In genomic region chr8:86282922-86283321, GRCm38 (mm10) we compare ENCODE assay signal across 14 mouse cellular contexts.
DNase-seq lines count a peak whose midpoint lies in the region; ATAC-seq lines count a peak whose summit lies in the region.
"Had no signal": no experiment of that assay in that cellular context is flagged by ENCODE, and none has a peak within 500 bp of the region (broad histone marks: within the 10 kb centered on the region; RNA-seq: fewer than 3 reads in every experiment).

No protein-coding gene starts in this region.

- no peak overlapping the region for H3K9ac ChIP-seq in forebrain, embryonic 14.5 days (ENCODE audit: low read length)
- H3K9ac ChIP-seq in forebrain, embryonic 16.5 days (replicated peaks; ENCODE audit: low read depth, low read length), result no peak overlapping the region
- H3K9ac ChIP-seq: limb, embryonic 15.5 days; liver, postnatal 0 days; neural tube, embryonic 12.5 days had no signal

- DNase-seq in forebrain, embryonic 14.5 days (ENCODE audit: low spot score), result peak; percentile 49
- DNase-seq in layer of hippocampus, postnatal 10 days (ENCODE audit: low spot score in 2 of 2), result peak; percentile 23 to 25
- DNase-seq in layer of hippocampus, adult 9-10 months (ENCODE audit: low spot score), result no peak
- DNase-seq in retina, postnatal 1 day, result peak; percentile 34
- no peak for DNase-seq in retina, embryonic 14.5 days (ENCODE audit: low spot score)
- no peak for DNase-seq in gastrocnemius, postnatal 10 days
- DNase-seq: adrenal gland, adult 2 months; kidney, adult 18-20 months; liver, postnatal 0 days had no signal

- ATAC-seq in forebrain, embryonic 14.5 days, result no peak
- ATAC-seq in forebrain, embryonic 16.5 days, result no peak
- ATAC-seq: liver, postnatal 0 days had no signal

- no peaks in the 10 kb centered on the region for H3K9me3 ChIP-seq in forebrain, embryonic 14.5 days (replicated peaks; ENCODE audit: control insufficient read depth, low read length)
- H3K9me3 ChIP-seq in forebrain, embryonic 16.5 days (ENCODE audit: control insufficient read depth, low read length), result no peaks in the 10 kb centered on the region
- H3K9me3 ChIP-seq: limb, embryonic 15.5 days; neural tube, embryonic 12.5 days had no signal

- no peaks in the 10 kb centered on the region for H3K27me3 ChIP-seq in forebrain, embryonic 14.5 days (replicated peaks; ENCODE audit: control insufficient read depth, insufficient read depth, low read length)
- no peaks in the 10 kb centered on the region for H3K27me3 ChIP-seq in forebrain, embryonic 16.5 days (replicated peaks; ENCODE audit: control insufficient read depth, insufficient read depth, low read length)
- H3K27me3 ChIP-seq: limb, embryonic 15.5 days; neural tube, embryonic 12.5 days had no signal

- no peaks in the 10 kb centered on the region for H3K36me3 ChIP-seq in forebrain, embryonic 14.5 days (ENCODE audit: control insufficient read depth, insufficient read depth, low read length)
- no peaks in the 10 kb centered on the region for H3K36me3 ChIP-seq in forebrain, embryonic 16.5 days (ENCODE audit: control insufficient read depth, insufficient read depth)
- H3K36me3 ChIP-seq: forebrain, embryonic 10.5 days; limb, embryonic 15.5 days; neural tube, embryonic 12.5 days had no signal

- no peak overlapping the region for H3K4me3 ChIP-seq in forebrain, embryonic 14.5 days (ENCODE audit: low read depth, low read length)
- H3K4me3 ChIP-seq in forebrain, embryonic 16.5 days (replicated peaks; ENCODE audit: low read length), result no peak overlapping the region
- H3K4me3 ChIP-seq: forebrain, embryonic 10.5 days; limb, embryonic 15.5 days; neural tube, embryonic 12.5 days had no signal

- 36% methylated on average over 7 of the region's 7 CpGs for WGBS in forebrain, embryonic 14.5 days
- WGBS in forebrain, embryonic 16.5 days, result 28% methylated on average over 7 of the region's 7 CpGs

- H3K4me1 ChIP-seq in forebrain, embryonic 14.5 days (ENCODE audit: control insufficient read depth, insufficient read depth, low read length), result no peaks in the 10 kb centered on the region
- no peaks in the 10 kb centered on the region; the same call in 1 of the 2 replicates for H3K4me1 ChIP-seq in forebrain, embryonic 16.5 days (replicated peaks; ENCODE audit: control insufficient read depth, insufficient read depth, low read length)
- H3K4me1 ChIP-seq: limb, embryonic 15.5 days; neural tube, embryonic 12.5 days had no signal

- H3K27ac ChIP-seq in forebrain, embryonic 14.5 days (ENCODE audit: low read depth, low read length), result no peak overlapping the region
- H3K27ac ChIP-seq in forebrain, embryonic 16.5 days (ENCODE audit: low read length), result no peak overlapping the region
- H3K27ac ChIP-seq: forebrain, embryonic 10.5 days; limb, embryonic 15.5 days; macrophage; neural tube, embryonic 12.5 days had no signal

- no peak overlapping the region for H3K4me2 ChIP-seq in forebrain, embryonic 14.5 days (ENCODE audit: low read length)
- no peak overlapping the region for H3K4me2 ChIP-seq in forebrain, embryonic 16.5 days (ENCODE audit: low read length)
- H3K4me2 ChIP-seq: limb, embryonic 15.5 days; neural tube, embryonic 12.5 days had no signal

Comparison
In these comparisons a context has a peak if more than half of its experiments do, and no peak if none do; other contexts are left out.
1. DNase-seq: peak in forebrain, embryonic 14.5 days (single experiment), layer of hippocampus, postnatal 10 days (2 of 2) and retina, postnatal 1 day (single experiment); none in layer of hippocampus, adult 9-10 months (single experiment), retina, embryonic 14.5 days (single experiment) and gastrocnemius, postnatal 10 days (single experiment).